Mouse (Mus musculus) CH12.LX (cell line): ENCODE data around the gene Nop16. TPM values are rescaled to one million over a fixed set of nuclear protein-coding genes. Genes with fewer than 3 reads are reported as not detected.
A peak's percentile ranks its signal among the peaks of the same experiment; 100 is the strongest.

Experiments
- DNase-seq: peaks from one replicate; pipeline ENCODE4 v3.0.0-alpha.2; 2013; ENCODE audit errors: extremely low read depth
- H3K27ac ChIP-seq: 2 replicates; pipeline ENCODE4 v1.5.1; 2012; ENCODE audit warnings: low read depth, mild to moderate bottlenecking, control low read depth, moderate library complexity; ENCODE audit not compliant: insufficient read depth
- H3K27me3 ChIP-seq: replicated peaks from 2 replicates; pipeline ENCODE3; 2012; ENCODE audit warnings: inconsistent platforms
- H3K36me3 ChIP-seq, 2 experiments: replicated peaks in 1 of 2; 2 replicates each; pipeline versions ENCODE3 to v1.6.1; 2012; ENCODE audit warnings: inconsistent platforms in 1 of 2, low read length in 1 of 2, mild to moderate bottlenecking in 1 of 2, mixed read lengths in 1 of 2, moderate library complexity in 1 of 2; ENCODE audit not compliant: control insufficient read depth in 1 of 2, insufficient read depth in 1 of 2
- H3K4me1 ChIP-seq, 2 experiments: 2 replicates each; pipeline ENCODE4 v1.6.1; 2012; ENCODE audit warnings: inconsistent platforms in 1 of 2, moderate library complexity in 1 of 2; ENCODE audit not compliant: insufficient read depth in 2 of 2, control insufficient read depth in 1 of 2
- H3K4me2 ChIP-seq: 2 replicates; pipeline ENCODE4 v1.6.1; 2012; ENCODE audit warnings: low read depth, mild to moderate bottlenecking, control low read depth; ENCODE audit not compliant: poor library complexity, insufficient read depth, severe bottlenecking
- H3K4me3 ChIP-seq, 3 experiments: fragments of 150-350 bp in 1 of 3; sonication (generic) in 1 of 3; replicated peaks in 1 of 3; 2 replicates each; pipeline versions ENCODE3 to v1.5.1; 2011 to 2012; ENCODE audit warnings: low read depth in 2 of 3, low read length in 2 of 3, mild to moderate bottlenecking in 2 of 3, moderate library complexity in 2 of 3, control low read depth in 1 of 3, improper control_type of control experiment in 1 of 3, inconsistent platforms in 1 of 3, mixed read lengths in 1 of 3; ENCODE audit not compliant: poor library complexity in 1 of 3
- H3K79me2 ChIP-seq: replicated peaks from 2 replicates; pipeline ENCODE4 v1.6.1; 2012; ENCODE audit warnings: mild to moderate bottlenecking, moderate library complexity; ENCODE audit not compliant: control insufficient read depth, poor library complexity, insufficient read depth, severe bottlenecking; ENCODE audit errors: extremely low read depth
- H3K9ac ChIP-seq: 2 replicates; pipeline ENCODE4 v1.6.1; 2012; ENCODE audit warnings: low read depth, mild to moderate bottlenecking, control low read depth, moderate library complexity; ENCODE audit not compliant: insufficient read depth
- H3K9me3 ChIP-seq: replicated peaks from 2 replicates; pipeline ENCODE3; 2012; ENCODE audit warnings: low read length, inconsistent platforms, mixed read lengths
- BHLHE40 ChIP-seq: IDR thresholded peaks from 2 replicates; pipeline ENCODE4 v1.6.1; 2011; ENCODE audit warnings: mild to moderate bottlenecking, low read depth, low read length, improper control_type of control experiment
- CHD1 ChIP-seq: IDR thresholded peaks from 2 replicates; pipeline ENCODE4 v1.6.1; 2012; ENCODE audit warnings: low read depth, low read length, improper control_type of control experiment, inconsistent platforms
- CHD2 ChIP-seq: IDR thresholded peaks from 2 replicates; pipeline ENCODE4 v1.6.1; 2011; ENCODE audit warnings: low read length, improper control_type of control experiment
- CTCF ChIP-seq, 2 experiments: IDR thresholded peaks in 1 of 2; conservative IDR thresholded peaks in 1 of 2; 2 replicates each; pipeline ENCODE4 v1.5.1; 2011 to 2012; ENCODE audit warnings: low read depth in 2 of 2, low read length in 2 of 2, improper control_type of control experiment in 1 of 2, inconsistent platforms in 1 of 2, mild to moderate bottlenecking in 1 of 2, moderate library complexity in 1 of 2
- E2F4 ChIP-seq: IDR thresholded peaks from 2 replicates; pipeline ENCODE4 v1.6.1; 2011; ENCODE audit warnings: low read depth, low read length, improper control_type of control experiment; ENCODE audit not compliant: insufficient replicate concordance
- ELF1 ChIP-seq: IDR thresholded peaks from 2 replicates; pipeline ENCODE4 v1.6.1; 2014; ENCODE audit warnings: low read depth, mild to moderate bottlenecking, inconsistent platforms, low read length, improper control_type of control experiment
- EP300 ChIP-seq: IDR thresholded peaks from 2 replicates; pipeline ENCODE4 v1.6.1; 2011; ENCODE audit warnings: low read length, improper control_type of control experiment
- ETS1 ChIP-seq: conservative IDR thresholded peaks from 2 replicates; pipeline ENCODE4 v1.6.1; 2012; ENCODE audit warnings: low read depth, mild to moderate bottlenecking, inconsistent platforms, low read length, improper control_type of control experiment, moderate library complexity
- GABPA ChIP-seq: IDR thresholded peaks from 2 replicates; pipeline ENCODE4 v1.6.1; 2012; ENCODE audit warnings: low read depth, low read length, improper control_type of control experiment, inconsistent platforms; ENCODE audit not compliant: insufficient replicate concordance
- HCFC1 ChIP-seq: IDR thresholded peaks from 2 replicates; pipeline ENCODE4 v1.6.1; 2012; ENCODE audit warnings: low read depth, mild to moderate bottlenecking, inconsistent platforms, low read length, improper control_type of control experiment
- IRF4 ChIP-seq: IDR thresholded peaks from 2 replicates; pipeline ENCODE4 v1.6.1; 2014; ENCODE audit warnings: low read depth, mild to moderate bottlenecking, inconsistent platforms, low read length, improper control_type of control experiment
- JUN ChIP-seq: IDR thresholded peaks from 2 replicates; pipeline ENCODE4 v1.6.1; 2011; ENCODE audit warnings: low read depth, mild to moderate bottlenecking, low read length, improper control_type of control experiment, moderate library complexity; ENCODE audit not compliant: insufficient read depth
- JUND ChIP-seq: conservative IDR thresholded peaks from 2 replicates; pipeline ENCODE4 v1.6.1; 2011; ENCODE audit warnings: low read depth, low read length, improper control_type of control experiment
- KAT2A ChIP-seq: IDR thresholded peaks from 2 replicates; pipeline ENCODE4 v1.6.1; 2012; ENCODE audit warnings: low read length, improper control_type of control experiment, inconsistent platforms; ENCODE audit not compliant: insufficient replicate concordance
- MAFK ChIP-seq: IDR thresholded peaks from 2 replicates; pipeline ENCODE4 v1.6.1; 2011; ENCODE audit warnings: low read length, improper control_type of control experiment; ENCODE audit not compliant: insufficient replicate concordance
- MAX ChIP-seq: IDR thresholded peaks from 2 replicates; pipeline ENCODE4 v1.6.1; 2011; ENCODE audit warnings: low read length, improper control_type of control experiment
- MAZ ChIP-seq: IDR thresholded peaks from 2 replicates; pipeline ENCODE4 v1.6.1; 2012; ENCODE audit warnings: low read depth, mild to moderate bottlenecking, inconsistent platforms, low read length, improper control_type of control experiment, moderate library complexity
- MEF2A ChIP-seq: IDR thresholded peaks from 2 replicates; pipeline ENCODE4 v1.6.1; 2014; ENCODE audit warnings: low read depth, mild to moderate bottlenecking, inconsistent platforms, low read length, improper control_type of control experiment, borderline replicate concordance
- MXI1 ChIP-seq: IDR thresholded peaks from 2 replicates; pipeline ENCODE4 v1.6.1; 2011; ENCODE audit warnings: mild to moderate bottlenecking, low read depth, low read length, improper control_type of control experiment
- MYC ChIP-seq: IDR thresholded peaks from 2 replicates; pipeline ENCODE4 v1.6.1; 2011; ENCODE audit warnings: low read depth, mild to moderate bottlenecking, improper control_type of control experiment, low read length
- NELFE ChIP-seq: IDR thresholded peaks from 2 replicates; pipeline ENCODE4 v1.6.1; 2011; ENCODE audit warnings: low read depth, low read length, improper control_type of control experiment
- NRF1 ChIP-seq: IDR thresholded peaks from 2 replicates; pipeline ENCODE4 v1.6.1; 2014; ENCODE audit warnings: low read depth, mild to moderate bottlenecking, inconsistent platforms, low read length, improper control_type of control experiment, moderate library complexity
- PAX5 ChIP-seq: IDR thresholded peaks from 2 replicates; pipeline ENCODE4 v1.6.1; 2012; ENCODE audit warnings: low read length, inconsistent platforms, mixed read lengths
- POLR2A ChIP-seq: IDR thresholded peaks from 2 replicates; pipeline ENCODE4 v1.6.1; 2011; ENCODE audit warnings: low read depth, mild to moderate bottlenecking, improper control_type of control experiment, low read length
- POLR2AphosphoS2 ChIP-seq: IDR thresholded peaks from 2 replicates; pipeline ENCODE4 v1.6.1; 2011; ENCODE audit warnings: low read depth, low read length, improper control_type of control experiment
- RAD21 ChIP-seq: IDR thresholded peaks from 2 replicates; pipeline ENCODE4 v1.6.1; 2011; ENCODE audit warnings: low read depth, mild to moderate bottlenecking, low read length, improper control_type of control experiment, moderate library complexity
- RCOR1 ChIP-seq: conservative IDR thresholded peaks from 2 replicates; pipeline ENCODE4 v1.6.1; 2012; ENCODE audit warnings: low read depth, mild to moderate bottlenecking, inconsistent platforms, low read length, improper control_type of control experiment
- SIN3A ChIP-seq: IDR thresholded peaks from 2 replicates; pipeline ENCODE4 v1.6.1; 2012; ENCODE audit warnings: low read length, improper control_type of control experiment, inconsistent platforms
- SMC3 ChIP-seq: IDR thresholded peaks from 2 replicates; pipeline ENCODE4 v1.6.1; 2011; ENCODE audit warnings: low read depth, low read length, improper control_type of control experiment
- TBP ChIP-seq: conservative IDR thresholded peaks from 2 replicates; pipeline ENCODE4 v1.6.1; 2011; ENCODE audit warnings: low read depth, low read length, improper control_type of control experiment
- TCF12 ChIP-seq: IDR thresholded peaks from 2 replicates; pipeline ENCODE4 v1.6.1; 2014; ENCODE audit warnings: low read depth, mild to moderate bottlenecking, inconsistent platforms, low read length, improper control_type of control experiment
- UBTF ChIP-seq: IDR thresholded peaks from 2 replicates; pipeline ENCODE4 v1.6.1; 2012; ENCODE audit warnings: low read depth, mild to moderate bottlenecking, inconsistent platforms, low read length, improper control_type of control experiment, moderate library complexity
- USF1 ChIP-seq: IDR thresholded peaks from 2 replicates; pipeline ENCODE4 v1.6.1; 2014; ENCODE audit warnings: low read depth, mild to moderate bottlenecking, inconsistent platforms, low read length, improper control_type of control experiment
- USF2 ChIP-seq: conservative IDR thresholded peaks from 2 replicates; pipeline ENCODE4 v1.6.1; 2011; ENCODE audit warnings: low read depth, low read length, improper control_type of control experiment
- ZC3H11A ChIP-seq: IDR thresholded peaks from 2 replicates; pipeline ENCODE4 v1.6.1; 2012; ENCODE audit warnings: low read depth, mild to moderate bottlenecking, inconsistent platforms, low read length, improper control_type of control experiment
- ZKSCAN1 ChIP-seq: IDR thresholded peaks from 2 replicates; pipeline ENCODE4 v1.6.1; 2012; ENCODE audit warnings: low read depth, inconsistent platforms, low read length, improper control_type of control experiment, borderline replicate concordance
- ZMIZ1 ChIP-seq: IDR thresholded peaks from 2 replicates; pipeline ENCODE4 v1.6.1; 2012; ENCODE audit warnings: low read depth, mild to moderate bottlenecking, inconsistent platforms, low read length, improper control_type of control experiment
- ZNF384 ChIP-seq: IDR thresholded peaks from 2 replicates; pipeline ENCODE4 v1.6.1; 2012; ENCODE audit warnings: low read depth, low read length, improper control_type of control experiment, inconsistent platforms
- dilution Hi-C: fragments of 300-500 bp; cut with MboI; formaldehyde crosslinking; loops from 2 replicates; pipeline ENCODE4 v1.14.3; 2020; ENCODE audit warnings: low sequenced_read_pairs; ENCODE audit not compliant: extremely low pct_unique_long_range_greater_than_20kb, extremely low pct_ligation_motif_present
- in situ Hi-C: fragments of 300-500 bp; cut with MboI; formaldehyde crosslinking; loops from 3 replicates; pipeline ENCODE4 v1.14.3; 2019; ENCODE audit warnings: low sequenced_read_pairs, low pct_ligation_motif_present, low pct_unique_long_range_greater_than_20kb, mixed read lengths
- polyA plus RNA-seq: library from polyadenylated mRNA; unstranded; fragments of >175 nt; gene quantifications from 2 replicates; pipeline ENCODE4 v1.2.1, GENCODE M21; 2012; ENCODE audit warnings: low read depth; ENCODE audit not compliant: insufficient read length
- total RNA-seq, 2 experiments: library from RNA; depleted of rRNA; stranded (reverse); fragments of 300-350 nt in 1 of 2; fragments of >200 nt in 1 of 2; gene quantifications; 2 replicates each; pipeline ENCODE4 v1.2.3; 2012 to 2014

Nop16 gene
- total and polyA plus RNA-seq, 3 experiments: 100 to 187 (median 127) TPM

DNA sequence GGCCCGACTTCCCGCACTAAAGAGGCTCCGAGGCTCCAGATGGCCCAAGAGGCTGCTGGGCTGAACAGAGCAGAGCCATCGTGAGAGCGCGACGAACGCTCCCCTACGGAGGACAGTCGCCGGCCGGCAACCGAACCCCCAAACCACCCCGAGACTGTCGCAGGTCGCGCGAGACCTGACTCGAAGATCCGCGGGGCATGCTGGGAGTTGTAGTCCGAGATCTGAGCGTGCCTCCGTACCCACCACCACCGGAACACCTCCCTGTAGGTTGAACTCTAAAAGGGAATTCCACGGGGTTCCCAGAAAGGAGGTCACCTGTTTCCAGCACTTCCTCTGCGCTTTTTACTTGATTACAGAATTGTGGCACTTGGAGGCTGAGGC, 24.7 kb downstream of the Nop16 start, which contains the start of gene 4833439L19Rik:
Gene 4833439L19Rik, minus strand, starts transcription at position 235 of the 381 bp plus-strand sequence.
- Histone ChIP-seq H3K4me3 (peak within 1 kb of the TSS; percentile 86 to 91 (median 87)), H3K4me2 (peak within 1 kb of the TSS; percentile 87), H3K27me3 (no peaks in the 10 kb centered on the region), H3K9me3 (no peaks in the 10 kb centered on the region), H3K9ac (peak within 1 kb of the TSS; percentile 92), H3K36me3 (peaks cover 24 to 31% of the 10 kb centered on the region in 2 experiments), H3K27ac (no peak within 1 kb of the TSS), H3K4me1 (peaks cover 2 to 33% of the 10 kb centered on the region in 2 experiments), H3K79me2 (peaks cover 17% of the 10 kb centered on the region)
- dilution Hi-C loops (no loop called here), in situ Hi-C loops (loop anchor here (5.0 kb wide), 1 partner anchor 52 kb away; no protein-coding TSS in a partner anchor)
- TF ChIP-seq JUN (no peak), ZKSCAN1 (no peak), CHD2 (peak; percentile 100), SIN3A (peak; percentile 66; the same call in 1 of the 2 replicates), RAD21 (no peak), KAT2A (peak; percentile 94; the same call in 1 of the 2 replicates), ZC3H11A (no peak), POLR2A (peak; percentile 89), POLR2AphosphoS2 (no peak), CTCF (conservative IDR thresholded peaks at IDR 0.05 in 1 of 2, IDR thresholded peaks at IDR 0.05 in 1 of 2; ENCODE audit: low read depth in 2 of 2, low read length in 2 of 2) (no peak), HCFC1 (peak; percentile 95), MYC (no peak), ZMIZ1 (peak; percentile 62), UBTF (no peak), E2F4 (no peak), RCOR1 (no peak), JUND (no peak), USF1 (no peak), ETS1 (no peak; the same call in 1 of the 2 replicates), SMC3 (no peak), IRF4 (no peak), EP300 (no peak), BHLHE40 (peak; percentile 22; the same call in 1 of the 2 replicates), MXI1 (no peak; the same call in 1 of the 2 replicates), CHD1 (no peak), MEF2A (no peak), GABPA (no peak; the same call in 1 of the 2 replicates), ZNF384 (no peak), USF2 (no peak), ELF1 (peak; percentile 64), TBP (0 out of 2 replicates have a peak, but pooled peaks have one; percentile 33), MAZ (peak; percentile 96), NRF1 (0 out of 2 replicates have a peak, but pooled peaks have one; percentile 19), MAX (no peak), MAFK (no peak), TCF12 (0 out of 2 replicates have a peak, but pooled peaks have one; percentile 43), NELFE (peak; percentile 84), PAX5 (no peak)
- peak; percentile 92 for DNase-seq
